Mouse (Mus musculus): ENCODE data around the gene Castor2.

DNA sequence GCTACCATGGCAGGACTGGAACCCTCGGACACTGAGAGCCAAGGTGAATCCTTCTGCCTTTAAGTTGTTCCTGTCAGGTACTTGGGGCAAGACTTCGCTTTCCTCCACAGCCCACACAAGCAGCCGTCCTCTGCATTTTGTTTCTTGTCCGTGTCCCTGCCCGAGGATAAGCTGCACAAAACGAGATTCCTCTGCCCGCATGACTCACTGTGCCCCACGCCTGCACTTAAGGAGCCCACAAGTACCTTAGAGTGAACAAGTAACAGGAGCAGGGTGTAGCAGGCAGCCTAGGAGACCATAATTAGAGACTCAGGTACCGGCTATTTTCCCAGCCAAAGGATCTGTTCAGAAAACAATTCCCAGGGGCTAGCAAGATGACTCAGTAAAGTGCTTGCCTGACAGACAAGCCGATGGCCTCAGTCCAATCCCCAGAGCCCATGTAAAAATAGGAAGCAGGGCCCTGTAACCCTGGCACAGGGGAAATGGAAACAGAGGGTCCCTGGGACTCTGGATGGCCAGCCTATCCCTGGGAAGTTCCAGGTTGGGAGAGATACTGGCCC, 47.8 kb downstream of the Castor2 start:
- TF ChIP-seq CTCF (IDR thresholded peaks at IDR 0.05; ENCODE audit: control insufficient read depth, insufficient read depth, low read length) (no peak), POLR2A (IDR thresholded peaks at IDR 0.05; ENCODE audit: borderline replicate concordance, control insufficient read depth, low read depth, low read length) (no peak)

Measured in bone marrow, adult 2 months (tissue).